Mouse (Mus musculus) cerebellum, adult (tissue): Measurements from ENCODE around the gene Cldn4.
"Not testable (repeated sequence)": the region's sequence is repeated elsewhere in the genome, so short reads cannot be mapped to it uniquely, and the experiment has no call there.

Experiments used
- ATAC-seq: cut with Nextera tagmentation; 2 replicates; pipeline ENCODE4 v1.9.2; 2017; ENCODE audit warnings: mild to moderate bottlenecking, moderate library complexity, mixed read lengths; ENCODE audit not compliant: insufficient number of reproducible peaks, low FRiP score, low TSS enrichment

The Cldn4 gene

GRCm38 (mm10) chr5:134965473-134965851 is 18.7 kb upstream of the Cldn4 start:
- ATAC-seq = peak; percentile 36; the same call in 1 of the 2 replicates

GRCm38 (mm10) chr5:134964655-134965054 is 17.9 kb upstream of the Cldn4 start:
- ATAC-seq = not testable (repeated sequence)

GRCm38 (mm10) chr5:134963546-134963945 is 16.8 kb upstream of the Cldn4 start:
- no peak for ATAC-seq

GRCm38 (mm10) chr5:134961519-134961918 is 14.8 kb upstream of the Cldn4 start:
- ATAC-seq = no peak

GRCm38 (mm10) chr5:134960430-134960829 is 13.7 kb upstream of the Cldn4 start:
- ATAC-seq = no peak

GRCm38 (mm10) chr5:134959114-134959513 is 12.4 kb upstream of the Cldn4 start:
- ATAC-seq = no peak

GRCm38 (mm10) chr5:134955491-134955890 is 8.8 kb upstream of the Cldn4 start:
- no peak for ATAC-seq

- no peak for ATAC-seq
Measured at GRCm38 (mm10) chr5:134951053-134951884, 4.5 kb upstream of the Cldn4 start.

- no peak for ATAC-seq
Measured at GRCm38 (mm10) chr5:134948085-134948439, 1.3 kb upstream of the Cldn4 start.

- ATAC-seq = no peak
Measured at GRCm38 (mm10) chr5:134947420-134948084, 818 bp upstream of the Cldn4 start.

GRCm38 (mm10) chr5:134946063-134946856 is 474 bp downstream of the Cldn4 start:
- no peak for ATAC-seq

GRCm38 (mm10) chr5:134945266-134945959 is 1.3 kb downstream of the Cldn4 start:
- no peak for ATAC-seq

- no peak for ATAC-seq
Measured at GRCm38 (mm10) chr5:134944179-134944578, 2.6 kb downstream of the Cldn4 start.

- no peak for ATAC-seq
Measured at GRCm38 (mm10) chr5:134942740-134943139, 4.0 kb downstream of the Cldn4 start.

GRCm38 (mm10) chr5:134941472-134942209 is 5.1 kb downstream of the Cldn4 start:
- no peak for ATAC-seq

GRCm38 (mm10) chr5:134939554-134939953 is 7.2 kb downstream of the Cldn4 start:
- ATAC-seq = not testable (repeated sequence)

GRCm38 (mm10) chr5:134939069-134939468 is 7.7 kb downstream of the Cldn4 start:
- no peak for ATAC-seq

GRCm38 (mm10) chr5:134936626-134937185 is 10.0 kb downstream of the Cldn4 start:
- no peak for ATAC-seq

- ATAC-seq = no peak
Measured at GRCm38 (mm10) chr5:134936051-134936450, 10.7 kb downstream of the Cldn4 start.
